Comparison of ENCODE assay signal across 23 mouse cellular contexts in genomic region chr19:46808261-46808660, GRCm38 (mm10). TPM values are rescaled to one million over a fixed set of nuclear protein-coding genes. Genes with fewer than 3 reads are reported as not detected.
DNase-seq lines count a peak whose midpoint lies in the region; ATAC-seq lines count a peak whose summit lies in the region.
"Had no signal": no experiment of that assay in that cellular context is flagged by ENCODE, and none has a peak within 500 bp of the region (broad histone marks: within the 10 kb centered on the region; RNA-seq: fewer than 3 reads in every experiment).

No protein-coding gene starts in this region.

- no peak overlapping the region for H3K27ac ChIP-seq in kidney, embryonic 15.5 days
- H3K27ac ChIP-seq: embryonic facial prominence, embryonic 10.5 days; embryonic facial prominence, embryonic 12.5 days; forebrain, embryonic 13.5 days; forebrain, embryonic 15.5 days had no signal

- no peak for ATAC-seq in kidney, embryonic 15.5 days (replicated peaks; ENCODE audit: low FRiP score)
- ATAC-seq: activated CD4-positive, CD25-positive, alpha-beta regulatory T cell, adult 4 months; CD4-positive, CD25-positive, alpha-beta regulatory T cell, adult 4 months; forebrain, embryonic 13.5 days; forebrain, embryonic 15.5 days; forebrain, postnatal 0 days; Patski had no signal

- 93% methylated on average over 5 of the region's 5 CpGs for WGBS in kidney, embryonic 15.5 days

- H3K9me3 ChIP-seq in kidney, embryonic 15.5 days (replicated peaks), result no peaks in the 10 kb centered on the region
- H3K9me3 ChIP-seq: embryonic facial prominence, embryonic 10.5 days; embryonic facial prominence, embryonic 12.5 days; forebrain, embryonic 13.5 days; forebrain, embryonic 15.5 days; G1E had no signal

- H3K9ac ChIP-seq in kidney, embryonic 15.5 days, result no peak overlapping the region
- H3K9ac ChIP-seq: embryonic facial prominence, embryonic 12.5 days; forebrain, embryonic 13.5 days; forebrain, embryonic 15.5 days; forebrain, postnatal 0 days had no signal

- no peak overlapping the region for H3K4me3 ChIP-seq in kidney, embryonic 15.5 days (replicated peaks)
- H3K4me3 ChIP-seq: embryonic facial prominence, embryonic 10.5 days; embryonic facial prominence, embryonic 12.5 days; forebrain, embryonic 13.5 days; forebrain, embryonic 15.5 days had no signal

- no peaks in the 10 kb centered on the region for H3K36me3 ChIP-seq in kidney, embryonic 15.5 days
- H3K36me3 ChIP-seq: embryonic facial prominence, embryonic 10.5 days; embryonic facial prominence, embryonic 12.5 days; forebrain, embryonic 15.5 days had no signal

- H3K4me2 ChIP-seq in kidney, embryonic 15.5 days, result no peak overlapping the region
- H3K4me2 ChIP-seq: embryonic facial prominence, embryonic 12.5 days; forebrain, embryonic 13.5 days; forebrain, embryonic 15.5 days had no signal

- 0 out of 2 replicates have a peak, but pooled peaks cover 3% of the 10 kb centered on the region for H3K4me1 ChIP-seq in kidney, embryonic 15.5 days
- H3K4me1 ChIP-seq: forebrain, embryonic 13.5 days; forebrain, embryonic 15.5 days had no signal

- DNase-seq in adrenal gland, adult (ENCODE audit: inconsistent age in 2 of 2, low spot score in 1 of 2), result peak; percentile 57 to 83
- no peak for DNase-seq in adrenal gland, postnatal 4 days (ENCODE audit: low spot score in 2 of 2)
- DNase-seq in adrenal gland, postnatal 10 days, result peak; percentile 62
- peak; percentile 51 for DNase-seq in adrenal gland, postnatal 25 days
- DNase-seq in spleen, postnatal 4 days (ENCODE audit: low spot score in 2 of 2), result no peak
- no peak for DNase-seq in ovary, postnatal 10 days (ENCODE audit: low spot score)
- DNase-seq: B cell, adult 2 months; cerebellum, adult 11-12 months; cerebellum, adult 2 months; cerebellum, adult 9-10 months; cerebellum, postnatal 10 days; cerebellum, postnatal 25 days; forebrain, postnatal 0 days had no signal

- no peaks in the 10 kb centered on the region for H3K27me3 ChIP-seq in kidney, embryonic 15.5 days
- H3K27me3 ChIP-seq: CH12.LX; embryonic facial prominence, embryonic 12.5 days; forebrain, embryonic 13.5 days; forebrain, embryonic 15.5 days; Patski had no signal

RNA-seq across cellular contexts. Expression of gene Cnnm2, which starts 46.9 kb away (rescaled TPM):
- 10 to 100 TPM; 13.9 to 15.0 TPM for total RNA-seq in adrenal gland, postnatal 4 days (2021)
- total RNA-seq in adrenal gland, postnatal 10 days (2021), result 10 to 100 TPM; 13.2 to 23.4 TPM
- total RNA-seq in adrenal gland, postnatal 25 days (2021), result 19.5 and 20.9 TPM in 2 replicates
- 6.1 and 7.9 TPM in 2 replicates for polyA plus RNA-seq in kidney, embryonic 15.5 days (2015; fragmentation: Nextera tagmentation; extraction: Ambion mirVana)

Comparison
In these comparisons a context has a peak if more than half of its experiments do, and no peak if none do; other contexts are left out.
1. DNase-seq: peak in adrenal gland, adult (2 of 2), adrenal gland, postnatal 10 days (single experiment) and adrenal gland, postnatal 25 days (single experiment); none in adrenal gland, postnatal 4 days (0 of 2), spleen, postnatal 4 days (0 of 2) and ovary, postnatal 10 days (single experiment).